In the genomic region with DNA sequence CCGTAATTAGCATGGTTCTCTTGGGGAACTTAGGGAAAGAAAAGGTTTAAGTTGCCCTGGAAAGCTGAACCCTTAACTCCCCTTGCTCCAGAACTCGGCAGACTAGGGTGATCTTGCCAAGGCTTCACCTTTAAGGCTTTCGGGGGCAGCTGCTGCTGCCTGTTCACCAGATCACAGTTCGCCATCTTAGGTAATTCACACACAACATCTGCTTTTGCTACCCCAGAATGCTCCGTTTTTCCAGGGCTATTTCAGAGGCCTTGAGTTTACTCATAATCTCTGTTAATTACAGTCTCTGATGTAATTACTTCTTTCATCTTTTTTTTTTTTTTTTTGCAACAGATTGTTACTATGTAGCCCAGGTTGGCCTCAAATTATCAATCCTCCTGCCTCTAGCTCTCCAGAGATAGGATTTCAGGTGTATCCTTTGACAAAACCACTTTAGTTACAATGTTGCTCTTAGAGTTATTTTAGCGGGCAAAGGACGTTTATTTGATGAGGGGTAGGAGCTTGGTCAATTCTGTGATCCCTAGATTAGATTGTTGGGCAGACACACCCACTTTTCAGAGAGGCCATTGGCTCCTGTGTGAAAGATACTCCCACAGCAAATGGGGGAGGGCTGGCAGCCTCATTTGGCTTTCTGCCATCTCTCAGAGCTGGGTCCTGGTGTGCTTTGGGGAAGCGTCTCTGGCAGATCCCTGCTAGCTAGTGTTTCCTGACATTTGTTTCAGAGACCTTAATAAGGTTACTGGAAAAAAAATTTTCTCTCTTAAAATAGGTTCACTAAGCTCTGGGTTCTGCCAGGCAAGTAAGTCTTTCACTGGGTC, we compare ENCODE assay signal across 9 mouse cellular contexts.
DNase-seq lines count a peak whose midpoint lies in the region; ATAC-seq and TF ChIP-seq lines count a peak whose summit lies in the region.
"Had no signal": no experiment of that assay in that cellular context is flagged by ENCODE, and none has a peak within 500 bp of the region (broad histone marks: within the 10 kb centered on the region; RNA-seq: fewer than 3 reads in every experiment).

No protein-coding gene starts in this region.

- ATAC-seq in forebrain, postnatal 0 days, result no peak
- ATAC-seq in forebrain, embryonic 12.5 days (ENCODE audit: low FRiP score), result no peak
- peak; percentile 56; the same call in 1 of the 2 replicates for ATAC-seq in intestine, embryonic 15.5 days

- H3K27ac ChIP-seq in forebrain, postnatal 0 days (ENCODE audit: low read depth, low read length), result no peak overlapping the region
- no peak overlapping the region for H3K27ac ChIP-seq in forebrain, embryonic 12.5 days
- peak overlapping the region; percentile 36 for H3K27ac ChIP-seq in intestine, embryonic 15.5 days
- H3K27ac ChIP-seq: midbrain, embryonic 12.5 days had no signal

- no peaks in the 10 kb centered on the region for H3K9me3 ChIP-seq in forebrain, postnatal 0 days (ENCODE audit: low read length)
- H3K9me3 ChIP-seq in forebrain, embryonic 12.5 days, result no peaks in the 10 kb centered on the region
- no peaks in the 10 kb centered on the region for H3K9me3 ChIP-seq in intestine, embryonic 15.5 days
- H3K9me3 ChIP-seq: midbrain, embryonic 12.5 days had no signal

- H3K4me1 ChIP-seq in forebrain, postnatal 0 days (ENCODE audit: insufficient read depth), result no peaks in the 10 kb centered on the region
- peaks cover 52% of the 10 kb centered on the region for H3K4me1 ChIP-seq in forebrain, embryonic 12.5 days
- peaks cover 28% of the 10 kb centered on the region for H3K4me1 ChIP-seq in intestine, embryonic 15.5 days (replicated peaks)

- 41% methylated on average over 8 of the region's 8 CpGs for WGBS in forebrain, postnatal 0 days
- WGBS in forebrain, embryonic 12.5 days, result 54% methylated on average over 8 of the region's 8 CpGs
- WGBS in intestine, embryonic 15.5 days, result 39% methylated on average over 8 of the region's 8 CpGs

- H3K4me3 ChIP-seq in forebrain, postnatal 0 days (ENCODE audit: low read depth, low read length), result no peak overlapping the region
- H3K4me3 ChIP-seq in forebrain, embryonic 12.5 days (replicated peaks), result no peak overlapping the region
- no peak overlapping the region for H3K4me3 ChIP-seq in intestine, embryonic 15.5 days (replicated peaks)
- H3K4me3 ChIP-seq: midbrain, embryonic 12.5 days had no signal

- no peak for TF ChIP-seq CTCF in forebrain, postnatal 0 days (IDR thresholded peaks at IDR 0.05; ENCODE audit: low read depth)

- peak; percentile 31 for DNase-seq in forebrain, postnatal 0 days
- DNase-seq in retina, postnatal 1 day, result peak; percentile 68
- no peak for DNase-seq in retina, embryonic 14.5 days (ENCODE audit: low spot score)
- peak; percentile 47 to 55 for DNase-seq in lung, postnatal 4 days
- DNase-seq in urinary bladder, postnatal 25 days (ENCODE audit: low spot score), result no peak
- DNase-seq in embryo, embryonic 10.5 days (ENCODE audit: low spot score), result no peak

- H3K9ac ChIP-seq in forebrain, postnatal 0 days, result no peak overlapping the region
- no peak overlapping the region for H3K9ac ChIP-seq in forebrain, embryonic 12.5 days
- no peak overlapping the region for H3K9ac ChIP-seq in intestine, embryonic 15.5 days
- H3K9ac ChIP-seq: midbrain, embryonic 12.5 days had no signal

- no peaks in the 10 kb centered on the region for H3K36me3 ChIP-seq in forebrain, postnatal 0 days (ENCODE audit: insufficient read depth)
- peaks cover 8% of the 10 kb centered on the region for H3K36me3 ChIP-seq in forebrain, embryonic 12.5 days (replicated peaks)
- H3K36me3 ChIP-seq in intestine, embryonic 15.5 days, result no peaks in the 10 kb centered on the region

- no peak overlapping the region for H3K4me2 ChIP-seq in forebrain, postnatal 0 days (ENCODE audit: low read depth)
- no peak overlapping the region for H3K4me2 ChIP-seq in forebrain, embryonic 12.5 days
- no peak overlapping the region for H3K4me2 ChIP-seq in intestine, embryonic 15.5 days (replicated peaks)
- H3K4me2 ChIP-seq: midbrain, embryonic 12.5 days had no signal

- no peaks in the 10 kb centered on the region for H3K27me3 ChIP-seq in forebrain, postnatal 0 days (ENCODE audit: insufficient read depth, low read length)
- no peaks in the 10 kb centered on the region for H3K27me3 ChIP-seq in forebrain, embryonic 12.5 days
- H3K27me3 ChIP-seq in intestine, embryonic 15.5 days (replicated peaks), result no peaks in the 10 kb centered on the region
- H3K27me3 ChIP-seq: midbrain, embryonic 12.5 days had no signal

Comparison
In these comparisons a context has a peak if more than half of its experiments do, and no peak if none do; other contexts are left out.
1. DNase-seq: peak in forebrain, postnatal 0 days (single experiment), retina, postnatal 1 day (single experiment) and lung, postnatal 4 days (2 of 2); none in retina, embryonic 14.5 days (single experiment), urinary bladder, postnatal 25 days (single experiment) and embryo, embryonic 10.5 days (single experiment).